Mouse (Mus musculus) gastrocnemius, postnatal 36 days (tissue): ENCODE data around the gene Ros1. TPM values are rescaled to one million over a fixed set of nuclear protein-coding genes. Genes with fewer than 3 reads are reported as not detected.
A peak's percentile ranks its signal among the peaks of the same experiment; 100 is the strongest.

Experiments
- DNase-seq, 2 experiments: peaks; one replicate each; pipeline ENCODE4 v3.0.0; 2022
- intact Hi-C: fragments of 180-260 bp; cut with DNase I; formaldehyde crosslinking; loops from one replicate; pipeline ENCODE4 v1.15.1; 2025
- microRNA-seq, 2 experiments: library from miRNA; unstranded; fragments of <30 nt; microRNA quantifications; one replicate each; pipeline ENCODE4 v1.2.0; 2021
- total RNA-seq, 2 experiments: library from RNA; stranded (reverse); gene quantifications; 2 replicates each; pipeline ENCODE4 v1.2.3; 2021

The Ros1 gene
- total RNA-seq, 2 experiments from 2014 or later = 0.02 to 0.05 TPM

DNA sequence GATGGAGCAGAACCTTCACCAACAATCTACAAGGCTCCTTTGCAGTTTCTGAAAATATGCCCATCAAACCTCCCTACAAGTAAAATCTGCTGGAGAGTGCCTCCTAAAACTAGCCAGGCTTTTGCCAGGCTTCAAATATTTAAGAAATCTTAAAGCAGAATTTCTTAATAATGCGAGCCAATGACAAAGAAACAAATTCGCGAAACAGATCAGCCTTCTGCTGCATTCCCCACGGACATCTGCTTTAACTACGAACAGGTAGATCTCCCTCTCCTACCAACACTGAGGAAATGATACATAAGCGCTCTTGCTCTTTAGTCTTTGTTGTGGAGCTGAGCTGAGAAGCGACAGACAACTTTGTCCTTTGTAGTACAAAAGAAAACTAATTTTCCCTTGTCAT lies 169.2 kb downstream of the Ros1 start:
- DNase-seq = no peak

DNA sequence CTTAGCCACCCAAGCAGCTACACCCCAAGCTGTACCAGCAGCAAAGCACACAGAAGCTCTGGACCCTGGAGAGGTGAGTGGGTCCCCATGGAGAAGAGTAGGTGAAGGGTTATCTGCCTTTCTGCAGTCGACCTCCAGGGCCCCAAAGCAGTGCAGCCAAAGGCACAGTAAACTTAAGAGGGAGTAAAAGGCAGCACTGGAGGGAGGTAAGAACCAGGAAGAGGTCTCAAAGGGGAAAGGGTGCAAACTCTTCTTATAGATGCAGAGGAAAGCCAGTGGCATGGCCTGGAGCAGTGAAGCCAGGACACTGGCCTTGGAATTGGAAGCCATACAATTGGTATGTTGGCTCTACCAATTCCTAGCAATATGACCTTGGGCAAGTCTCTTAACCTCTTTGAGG lies 169.8 kb downstream of the Ros1 start:
- no peak for DNase-seq
- intact Hi-C loops = loop anchor here (5.0 kb wide), 2 partner anchors 47 to 233 kb away; no protein-coding TSS in a partner anchor

More for the DNA sequence above, 169.2 kb downstream of the Ros1 start:
- intact Hi-C loops = loop anchor here (5.0 kb wide), 2 partner anchors 46 to 234 kb away; no protein-coding TSS in a partner anchor

DNA sequence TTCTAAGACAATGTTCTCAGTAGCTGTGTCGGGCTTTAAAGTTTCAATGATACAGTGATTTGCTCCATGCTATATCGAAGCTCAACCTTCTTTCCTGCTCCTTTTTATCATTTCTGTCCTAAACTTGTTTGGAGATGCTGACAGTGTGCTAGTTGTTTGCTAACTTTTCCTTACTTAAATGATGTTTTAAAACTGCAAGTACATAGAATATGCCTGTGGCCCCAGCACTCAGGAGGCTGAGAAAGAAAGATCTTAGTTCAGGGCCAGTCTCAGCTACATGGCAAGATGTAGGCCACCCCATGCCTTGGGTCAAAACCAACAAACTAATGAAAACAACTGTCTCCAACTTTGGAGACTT lies 171.0 kb downstream of the Ros1 start:
- intact Hi-C loops = loop anchor here (5.0 kb wide), 3 partner anchors 57 to 97 kb away; no protein-coding TSS in a partner anchor
- DNase-seq = no peak

DNA sequence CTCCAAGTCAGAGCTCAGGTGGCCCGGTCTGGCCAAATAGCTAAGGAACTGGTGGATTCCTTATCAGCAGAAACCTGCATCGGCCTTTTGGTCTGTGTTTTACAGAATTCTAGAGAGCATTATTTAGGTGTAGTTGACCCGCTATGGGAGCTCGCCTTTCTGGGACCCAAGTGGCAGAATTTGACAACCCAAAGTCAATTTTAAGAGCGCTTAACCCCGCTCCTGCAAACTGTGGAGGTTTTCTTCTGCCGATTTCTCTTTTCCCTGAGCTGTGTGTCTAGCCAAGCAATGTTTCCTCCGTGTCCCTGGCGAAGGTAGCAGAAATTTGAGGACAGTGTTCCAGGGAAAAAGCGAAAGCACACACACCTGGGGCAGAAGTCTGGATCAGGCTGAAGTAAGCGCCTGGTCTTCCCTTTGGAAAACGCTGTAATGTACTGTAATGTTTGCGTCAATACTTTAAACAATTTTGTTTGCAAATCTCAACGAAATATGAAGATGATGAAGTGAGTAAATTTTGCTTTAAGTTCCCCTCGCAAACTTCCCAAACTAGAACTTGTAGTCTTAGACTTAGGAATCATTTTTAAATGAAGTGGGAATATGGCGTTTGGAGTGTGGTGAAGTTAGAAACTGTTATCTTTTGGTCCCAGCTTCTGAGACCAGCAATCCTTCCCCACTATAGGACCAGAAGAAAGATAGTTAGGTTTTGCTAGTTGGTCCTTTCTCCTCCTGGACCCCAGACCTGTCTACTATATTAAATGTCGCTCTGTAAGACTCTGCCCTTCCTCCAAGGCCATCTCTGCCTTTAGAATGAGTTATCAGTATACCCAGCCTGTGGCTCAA lies 171.6 kb downstream of the Ros1 start:
- no peak for DNase-seq
- intact Hi-C loops = loop anchor here (5.0 kb wide), 3 partner anchors 56 to 96 kb away; no protein-coding TSS in a partner anchor

DNA sequence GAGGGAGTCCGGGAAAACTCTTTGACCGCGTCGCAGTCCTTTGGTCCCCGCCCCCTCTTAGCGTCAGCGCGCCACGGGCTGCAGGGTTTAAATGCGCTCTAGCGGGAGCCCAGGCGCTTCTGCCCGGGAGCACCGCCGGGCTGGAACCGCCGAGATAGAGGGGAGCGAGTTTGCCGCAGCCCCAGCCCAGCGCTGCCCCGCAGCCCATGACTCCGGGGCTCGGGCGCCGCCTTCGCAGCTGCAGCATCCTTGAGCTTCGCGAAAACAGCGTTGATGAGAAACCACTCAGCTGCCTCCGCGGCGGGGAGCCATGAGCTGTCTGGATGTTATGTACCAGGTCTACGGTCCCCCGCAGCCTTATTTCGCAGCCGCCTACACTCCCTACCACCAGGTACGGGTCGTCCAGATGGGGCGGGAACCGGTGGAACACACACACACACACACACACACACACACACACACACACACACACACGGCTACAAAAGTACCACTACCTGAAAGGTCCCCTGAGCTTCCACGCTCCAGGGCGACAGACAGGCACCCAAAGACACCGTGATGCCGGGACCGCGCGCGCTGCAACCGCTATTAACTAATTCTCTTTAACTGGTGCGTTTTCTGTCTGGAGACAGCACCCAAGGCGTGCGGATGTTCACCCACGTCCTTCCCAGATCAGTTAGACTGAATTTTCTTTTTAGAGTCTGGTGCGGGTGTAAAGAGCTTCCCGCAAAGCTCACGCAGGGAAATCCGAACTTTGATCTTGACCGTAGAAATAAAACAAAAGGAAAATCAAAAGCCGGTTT lies 172.4 kb downstream of the Ros1 start, which contains the start of gene Vgll2:
Gene Vgll2, plus strand, starts transcription at position 90 of the 800 bp plus-strand sequence.
- intact Hi-C loops = loop anchor here (5.0 kb wide), 3 partner anchors 55 to 95 kb away; no protein-coding TSS in a partner anchor
- peak; percentile 18 to 38 for DNase-seq

DNA sequence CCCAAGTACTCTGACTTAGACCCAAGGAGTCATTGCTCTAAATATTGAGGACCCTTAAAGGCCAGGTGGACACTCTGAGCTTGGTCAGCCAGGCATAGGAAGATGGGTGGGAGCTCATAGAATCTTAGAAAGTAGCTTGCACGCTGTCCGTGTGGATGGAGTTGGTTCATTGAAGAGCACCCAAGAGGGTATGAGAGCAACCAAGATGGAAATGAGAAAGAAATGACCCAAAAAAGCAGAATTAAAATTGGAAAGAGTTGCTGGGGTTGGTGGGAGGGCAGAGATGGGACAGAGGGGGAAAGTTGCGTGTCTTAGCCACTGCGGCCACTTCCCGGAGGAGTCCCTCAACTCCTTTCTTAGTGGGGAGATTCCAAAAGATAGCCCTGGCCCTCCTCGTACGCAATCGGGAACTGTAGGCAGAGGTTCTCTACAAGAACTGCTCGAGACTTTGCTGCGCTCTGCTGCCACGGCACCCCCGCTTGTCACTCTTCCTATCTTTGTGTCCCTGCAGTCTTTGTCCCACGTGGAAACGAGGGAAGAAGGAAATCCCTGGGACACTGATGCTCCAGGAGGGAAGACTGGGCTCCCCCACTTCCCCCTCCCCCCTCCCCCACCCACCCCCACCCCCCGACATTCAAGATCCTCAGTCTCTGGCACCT lies 173.2 kb downstream of the Ros1 start:
- intact Hi-C loops = loop anchor here (5.0 kb wide), 3 partner anchors 55 to 95 kb away; no protein-coding TSS in a partner anchor
- no peak for DNase-seq

DNA sequence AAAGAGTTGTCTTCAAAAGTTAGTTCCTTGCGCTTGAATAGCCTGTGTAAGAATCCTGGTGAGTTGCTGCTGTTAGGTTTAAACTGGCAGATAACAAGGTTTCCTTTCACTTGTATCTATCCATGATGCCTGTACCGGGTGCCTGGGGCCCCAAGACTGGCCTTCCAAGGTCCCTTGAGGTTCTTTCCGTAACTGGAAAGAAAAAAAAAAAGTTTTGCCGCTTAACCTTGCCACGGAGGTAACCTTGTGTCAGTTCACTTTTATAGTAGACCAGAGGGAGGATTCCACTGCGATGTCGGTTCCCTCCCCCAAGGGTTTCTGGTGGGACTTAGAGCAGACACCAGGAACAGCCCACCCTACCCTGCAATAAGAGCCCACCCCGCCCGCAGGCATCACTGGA lies 173.8 kb downstream of the Ros1 start:
- intact Hi-C loops = loop anchor here (5.0 kb wide), 3 partner anchors 54 to 94 kb away; no protein-coding TSS in a partner anchor
- DNase-seq = no peak

DNA sequence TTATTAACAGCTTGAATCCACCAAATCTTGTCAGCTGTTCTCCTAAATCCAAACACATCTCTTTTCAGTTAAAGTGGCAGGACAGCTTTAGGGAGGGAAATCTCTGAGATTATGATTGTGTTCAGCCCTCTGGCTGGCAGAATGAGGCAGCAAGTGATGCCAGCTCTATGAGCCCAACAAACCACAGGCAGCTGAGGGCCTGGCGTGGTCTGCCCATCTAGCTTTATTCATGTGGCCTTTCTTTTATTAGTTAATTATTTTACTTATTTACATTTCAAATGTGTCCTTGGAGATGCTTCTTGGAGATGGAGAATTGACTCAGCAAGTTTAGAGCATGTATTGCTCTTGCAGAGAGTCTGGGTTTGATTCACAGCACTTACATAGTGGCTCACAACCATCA lies 176.6 kb downstream of the Ros1 start:
- intact Hi-C loops = no loop called here
- no peak for DNase-seq

Small RNA genes lying within 50 kb of the gene (microRNA-seq; reads per million reads assigned to microRNA genes)
- 0 reads per million in 2 experiments for gene Gm24084

Other genes with a start within 250 kb of the Ros1 start
- 100 to 1,000 TPM in 1 of 2 experiments, 10 to 100 TPM in 1; 70.7 to 109 TPM for gene Vgll2, start 172.7 kb downstream of the Ros1 start, total RNA-seq
- 1 to 10 TPM; 1.4 to 1.9 TPM for gene Dcbld1, start 38.4 kb upstream of the Ros1 start, total RNA-seq
- not detected for gene Gm26741, start 163.5 kb upstream of the Ros1 start, total RNA-seq
- 1 to 10 TPM; 7.4 to 8.5 TPM for gene Gopc, start 186.9 kb upstream of the Ros1 start, total RNA-seq
- under 1 TPM; 0.27 to 0.31 TPM for gene Nepn, start 193.7 kb upstream of the Ros1 start, total RNA-seq
- gene Nus1, start 222.3 kb upstream of the Ros1 start, total RNA-seq = 10 to 100 TPM; 16.3 to 17.4 TPM